Mouse (Mus musculus) adrenal gland, postnatal 14 days (tissue): ENCODE measurements around the gene Casc1. TPM values are rescaled to one million over a fixed set of nuclear protein-coding genes. Genes with fewer than 3 reads are reported as not detected.
A peak's percentile ranks its signal among the peaks of the same experiment; 100 is the strongest.

ENCODE experiments used
- DNase-seq: peaks from one replicate; pipeline ENCODE4 v3.0.0; 2021; ENCODE audit warnings: mixed read lengths
- long read RNA-seq, 2 experiments: library from polyadenylated mRNA; stranded (forward); transcript quantifications; one replicate each; pipeline ENCODE4 v2.0.0; 2021
- total RNA-seq: library from RNA; stranded (reverse); gene quantifications from 2 replicates; pipeline ENCODE4 v1.2.3, GENCODE M21; 2021

Gene Casc1
- 0.53 and 0.63 TPM in 2 replicates for total RNA-seq
- long read RNA-seq, experiment 1: 0 reads
- long read RNA-seq, experiment 2, partial matches to known transcripts: 0 of 1 reads
- long read RNA-seq, experiment 2, other reads (novel, unspliced or antisense): 1 of 1 reads

- DNase-seq: peak; percentile 98
Measured at GRCm38 (mm10) chr6:145210816-145211338, at the start of gene Casc1, which contains the start of gene Etfrf1. Gene Casc1, minus strand, starts transcription at chr6:145211005. Gene Etfrf1, plus strand, starts transcription at chr6:145211134.

- no peak for DNase-seq
Measured at GRCm38 (mm10) chr6:145256701-145257073, 45.9 kb upstream of the Casc1 start.

DNA sequence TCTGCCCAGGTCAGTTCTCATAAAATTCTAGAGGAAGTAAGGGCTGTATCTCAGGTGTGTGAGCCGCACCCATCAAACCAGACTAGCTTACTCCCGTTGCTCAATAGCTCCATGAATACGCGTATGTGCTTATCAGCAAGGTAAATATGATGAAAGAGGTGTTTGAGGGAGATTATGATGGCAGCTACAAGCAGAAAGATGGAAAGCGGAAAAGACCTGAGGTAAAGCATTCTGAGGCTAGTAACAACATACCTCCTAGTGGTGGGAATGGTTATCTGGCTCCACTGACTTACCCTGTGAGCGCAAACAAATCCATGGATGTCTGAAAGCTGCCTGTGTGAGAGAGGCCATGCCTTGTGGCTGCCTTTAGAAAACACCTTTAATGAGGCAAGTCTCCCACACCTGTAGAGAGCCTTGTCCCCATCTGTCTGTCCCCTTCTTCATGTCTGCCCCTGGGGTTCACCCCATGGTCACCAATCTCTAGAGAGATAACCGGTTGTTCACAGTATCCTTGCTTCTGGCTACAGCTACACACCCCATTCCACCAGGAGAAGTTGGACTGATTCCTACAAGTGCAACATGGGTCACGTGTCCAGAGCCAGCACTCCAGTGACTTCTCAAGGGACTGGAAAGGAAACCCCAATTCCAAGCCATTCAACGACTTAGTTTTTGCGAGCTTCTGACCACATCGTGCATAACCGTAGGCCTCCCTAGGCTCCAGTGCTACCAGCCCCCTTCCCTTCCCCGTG lies 45.3 kb upstream of the Casc1 start:
- DNase-seq: peak; percentile 42

DNA sequence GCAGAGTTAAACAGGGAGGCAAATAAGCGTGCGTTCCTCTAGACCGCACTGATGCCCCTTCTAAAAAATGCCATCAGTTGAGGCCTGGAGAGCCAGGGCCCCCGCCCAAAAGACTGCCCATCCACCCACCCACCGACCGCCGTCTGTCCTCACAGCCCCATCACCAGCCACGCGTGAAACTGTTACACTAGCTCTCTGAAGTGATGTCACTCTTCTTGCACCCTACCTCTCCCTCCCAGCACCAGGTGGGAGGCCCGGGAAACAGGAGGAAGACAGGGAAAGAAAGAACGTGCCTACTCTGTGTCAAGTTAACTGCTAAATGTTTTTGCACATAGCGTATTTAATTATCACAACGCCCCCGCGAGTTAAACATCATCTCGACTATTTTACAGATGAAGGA lies 40.0 kb upstream of the Casc1 start:
- no peak for DNase-seq

- DNase-seq: peak; percentile 96
Measured at GRCm38 (mm10) chr6:145250185-145250791, 39.5 kb upstream of the Casc1 start, which contains the start of gene Kras. Gene Kras, minus strand, starts transcription at chr6:145250239.

DNA sequence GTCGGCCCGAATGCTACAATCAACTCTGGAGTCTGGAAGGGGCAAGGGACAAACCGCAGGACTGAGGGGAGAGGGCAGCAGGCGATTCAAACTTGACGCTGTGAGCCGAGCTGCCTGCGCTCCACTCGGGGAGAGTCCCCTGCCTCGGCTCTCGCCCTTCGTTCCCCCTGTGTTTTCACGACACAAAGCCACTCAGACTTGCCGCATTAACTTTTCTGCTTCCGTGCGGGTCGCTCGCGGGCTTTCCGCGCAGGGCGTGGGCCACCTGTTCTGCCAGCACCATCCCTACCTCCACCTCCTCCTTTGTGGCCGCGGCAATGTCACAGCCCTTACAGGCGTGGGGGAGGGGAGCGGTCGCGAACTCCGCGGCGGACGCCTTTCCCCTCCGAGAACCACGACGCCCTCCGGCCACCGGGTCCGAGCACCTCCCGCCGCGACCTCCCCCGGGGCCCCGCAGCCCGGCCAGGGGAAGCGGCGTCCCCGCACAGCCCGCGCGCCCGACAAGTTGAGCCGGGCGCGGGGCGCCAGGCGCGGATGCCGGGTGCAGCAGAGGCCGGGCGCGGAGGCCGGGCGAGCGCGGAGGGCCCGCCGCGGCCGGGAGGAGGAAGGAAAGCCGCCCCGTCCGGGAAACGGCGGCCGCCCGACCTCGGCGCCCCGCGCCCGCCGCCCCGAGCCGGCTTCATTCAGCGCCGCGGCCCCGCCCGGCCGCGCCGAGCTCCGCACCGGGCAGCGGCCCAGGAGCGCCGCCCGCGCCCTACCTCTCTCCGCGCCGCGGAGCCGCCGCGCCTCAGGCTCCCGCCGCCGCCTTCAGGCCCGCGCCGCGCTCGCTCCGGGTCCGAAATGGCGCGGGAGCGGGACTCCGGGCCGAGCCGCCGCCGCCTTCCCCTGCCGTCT lies 38.7 kb upstream of the Casc1 start:
- DNase-seq: peak; percentile 77

GRCm38 (mm10) chr6:145247886-145248285 lies 37.1 kb upstream of the Casc1 start:
- no peak for DNase-seq

DNA sequence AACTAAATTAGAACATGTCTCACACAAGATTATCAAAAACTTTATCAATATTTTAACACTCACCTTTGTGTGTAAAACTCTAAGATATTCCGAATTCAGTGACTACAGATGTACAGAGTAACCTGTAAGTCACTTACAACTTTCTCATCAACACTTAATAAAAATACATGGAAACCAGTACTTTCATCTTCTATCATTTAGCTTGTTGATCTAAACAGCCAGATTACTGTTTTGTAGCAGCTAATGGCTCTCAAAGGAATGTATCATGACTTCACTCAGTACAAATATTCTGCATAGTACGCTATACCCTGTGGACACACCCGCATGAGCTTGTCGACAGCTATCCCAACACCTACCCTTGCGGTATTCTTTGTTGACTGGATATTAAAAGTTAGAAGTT lies 36.0 kb upstream of the Casc1 start:
- no peak for DNase-seq

GRCm38 (mm10) chr6:145242521-145242920 lies 31.7 kb upstream of the Casc1 start:
- no peak for DNase-seq

GRCm38 (mm10) chr6:145240285-145240684 lies 29.5 kb upstream of the Casc1 start:
- no peak for DNase-seq

DNA sequence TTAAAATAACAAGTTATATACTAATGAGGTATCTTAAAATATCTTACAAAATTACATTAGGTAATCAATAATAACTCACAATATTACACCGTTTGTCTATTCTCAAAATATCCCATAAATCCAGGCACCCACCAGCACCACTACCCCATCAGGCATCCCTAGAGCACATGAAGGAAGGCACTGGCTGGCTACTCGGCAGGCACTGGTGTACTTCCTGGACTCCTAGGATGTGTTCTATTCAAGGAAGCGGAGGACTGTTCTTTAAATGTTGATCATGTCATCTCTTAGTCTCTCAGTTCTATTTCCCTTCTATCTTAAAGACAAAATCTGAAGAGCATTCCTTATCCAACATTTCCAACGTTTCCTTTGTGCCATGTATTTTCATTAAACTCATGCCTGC lies 26.3 kb upstream of the Casc1 start:
- no peak for DNase-seq

- no peak for DNase-seq
Measured at GRCm38 (mm10) chr6:145235367-145235766, 24.6 kb upstream of the Casc1 start.

DNA sequence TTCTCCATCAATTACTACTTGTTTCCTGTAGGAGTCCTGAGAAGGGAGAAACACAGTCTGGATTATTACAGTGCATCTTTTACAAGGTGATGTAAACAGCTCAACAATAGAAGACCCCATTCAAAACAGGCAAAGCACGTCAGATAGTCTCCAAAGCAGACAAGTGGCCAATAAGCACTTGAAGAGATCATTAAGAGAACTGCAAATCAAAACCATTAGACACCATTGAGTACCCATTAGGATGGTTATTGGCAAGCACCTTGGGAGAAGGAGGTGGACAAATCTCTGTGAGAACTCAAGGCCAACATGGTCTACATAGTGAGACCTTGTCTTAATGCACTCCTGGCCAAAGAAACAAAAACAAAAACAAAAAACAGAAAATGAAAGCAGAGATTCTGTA lies 23.6 kb upstream of the Casc1 start:
- DNase-seq: no peak

DNA sequence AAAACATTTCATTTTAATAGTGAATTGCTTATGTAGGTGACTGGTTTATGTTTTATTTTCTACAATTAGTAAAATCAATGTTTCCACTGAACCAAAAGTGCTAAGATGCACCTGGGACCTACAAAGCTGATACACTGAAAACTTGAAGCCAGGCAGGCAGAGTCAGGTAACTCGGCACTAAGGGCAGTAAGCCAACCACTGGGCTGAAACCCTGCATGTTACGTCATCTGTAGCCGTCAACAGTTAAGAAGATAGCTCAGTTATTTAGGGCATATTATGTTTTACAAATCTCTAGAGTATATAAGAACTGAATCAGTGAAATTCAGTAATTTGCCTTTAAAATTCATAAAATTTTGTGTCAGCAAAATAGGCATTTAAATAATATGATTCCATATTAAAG lies 15.5 kb upstream of the Casc1 start:
- peak; percentile 39 for DNase-seq

GRCm38 (mm10) chr6:145224246-145224645 lies 13.4 kb upstream of the Casc1 start:
- DNase-seq: no peak

DNA sequence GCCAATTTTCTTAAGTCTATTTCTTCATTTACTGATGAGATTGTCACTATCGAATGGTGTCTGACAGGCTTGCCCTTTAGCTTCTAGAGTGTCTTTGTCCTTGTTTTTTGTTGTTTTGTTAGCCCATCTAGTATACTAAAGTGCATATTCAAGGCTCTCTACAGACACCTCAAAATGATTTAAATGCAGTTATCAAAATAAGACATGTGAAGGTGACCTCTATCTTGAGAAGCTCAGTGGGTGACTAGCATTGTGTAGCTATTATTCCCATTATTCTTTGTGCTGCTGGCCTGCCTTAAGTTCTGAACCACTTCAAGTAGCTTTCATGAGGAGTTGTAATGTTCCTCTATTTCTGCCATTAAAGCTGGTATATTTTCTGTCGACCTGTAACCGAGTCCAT lies 5.0 kb upstream of the Casc1 start:
- DNase-seq: no peak

GRCm38 (mm10) chr6:145213916-145214315 lies 3.1 kb upstream of the Casc1 start:
- DNase-seq: no peak

- peak; percentile 38 for DNase-seq
Measured at GRCm38 (mm10) chr6:145211376-145212305, 836 bp upstream of the Casc1 start.

GRCm38 (mm10) chr6:145210056-145210680 lies 637 bp downstream of the Casc1 start:
- no peak for DNase-seq

GRCm38 (mm10) chr6:145205142-145205541 lies 5.7 kb downstream of the Casc1 start:
- DNase-seq: no peak

DNA sequence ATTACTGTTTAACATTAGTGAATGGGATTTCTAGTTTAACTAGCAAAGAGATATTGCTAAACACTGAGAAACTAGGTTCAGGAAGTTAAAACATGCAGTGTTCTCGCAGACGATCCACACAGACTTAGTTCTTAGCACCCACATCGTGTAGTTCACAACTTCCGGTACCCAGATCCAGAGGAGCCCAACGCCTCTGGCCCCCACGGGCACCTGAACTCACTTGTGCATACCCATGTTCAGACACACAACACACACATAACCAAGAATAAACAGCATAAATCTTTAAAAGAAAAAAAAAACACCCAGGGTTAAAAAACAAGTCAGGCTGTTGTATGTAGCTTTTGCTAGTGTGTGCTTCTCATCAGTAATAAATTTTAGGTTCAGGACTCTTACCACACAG lies 6.4 kb downstream of the Casc1 start:
- DNase-seq: no peak
